ENCODE assay signal across 8 mouse cellular contexts in the genomic region with DNA sequence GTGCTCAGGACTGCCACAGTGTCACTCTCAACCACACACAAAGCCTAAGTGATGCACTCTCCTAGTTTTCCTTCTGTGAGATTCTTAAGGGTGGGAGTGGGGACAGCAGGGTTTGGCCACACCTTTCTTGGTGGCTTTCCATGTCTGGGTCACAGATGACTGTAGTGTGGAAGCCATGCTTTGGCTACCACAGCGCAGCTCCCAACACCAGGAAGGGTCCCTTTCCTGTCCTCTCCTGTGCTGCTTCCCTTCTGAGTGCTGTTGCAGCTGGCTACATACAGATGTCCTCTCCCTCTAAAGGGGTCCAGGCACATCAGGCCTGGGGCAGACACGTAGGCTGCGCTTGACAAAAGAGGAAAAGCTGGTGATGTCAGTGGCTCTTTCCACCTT. TPM values are rescaled to one million over a fixed set of nuclear protein-coding genes. Genes with fewer than 3 reads are reported as not detected.
DNase-seq lines count a peak whose midpoint lies in the region; ATAC-seq lines count a peak whose summit lies in the region.

No protein-coding gene starts in this region.

- H3K4me3 ChIP-seq in embryonic facial prominence, embryonic 15.5 days (replicated peaks): no peak overlapping the region
- no peak overlapping the region for H3K4me3 ChIP-seq in hindbrain, embryonic 10.5 days
- H3K4me3 ChIP-seq in liver, embryonic 12.5 days: no peak overlapping the region

- peaks cover 32% of the 10 kb centered on the region for H3K36me3 ChIP-seq in embryonic facial prominence, embryonic 15.5 days
- H3K36me3 ChIP-seq in hindbrain, embryonic 10.5 days: peaks cover 29% of the 10 kb centered on the region
- H3K36me3 ChIP-seq in liver, embryonic 12.5 days: 0 out of 2 replicates have a peak, but pooled peaks cover 4% of the 10 kb centered on the region

- DNase-seq in adrenal gland, postnatal 14 days: peak; percentile 44
- no peak for DNase-seq in adrenal gland, adult 8-10 months
- DNase-seq in hindbrain, embryonic 10.5 days (ENCODE audit: low spot score): no peak
- no peak for DNase-seq in cerebellum, adult 11 months
- DNase-seq in layer of hippocampus, adult 9-11 months: no peak
- DNase-seq in urinary bladder, postnatal 4 days (ENCODE audit: low spot score in 2 of 2): no peak

- no peaks in the 10 kb centered on the region for H3K27me3 ChIP-seq in embryonic facial prominence, embryonic 15.5 days
- H3K27me3 ChIP-seq in hindbrain, embryonic 10.5 days (ENCODE audit: insufficient read depth, poor library complexity, severe bottlenecking): 0 out of 2 replicates have a peak, but pooled peaks cover 6% of the 10 kb centered on the region
- H3K27me3 ChIP-seq in liver, embryonic 12.5 days (replicated peaks): no peaks in the 10 kb centered on the region

- WGBS in embryonic facial prominence, embryonic 15.5 days: 43% methylated on average over 3 of the region's 3 CpGs
- 91% methylated on average over 3 of the region's 3 CpGs for WGBS in hindbrain, embryonic 10.5 days
- WGBS in liver, embryonic 12.5 days (ENCODE audit: insufficient replicate concordance): 72% methylated on average over 3 of the region's 3 CpGs

- H3K27ac ChIP-seq in embryonic facial prominence, embryonic 15.5 days (replicated peaks): peak overlapping the region; percentile 95
- H3K27ac ChIP-seq in hindbrain, embryonic 10.5 days: peak overlapping the region; percentile 83
- H3K27ac ChIP-seq in liver, embryonic 12.5 days: peak overlapping the region; percentile 83

- H3K4me1 ChIP-seq in embryonic facial prominence, embryonic 15.5 days: peaks cover 51% of the 10 kb centered on the region
- peaks cover 65% of the 10 kb centered on the region for H3K4me1 ChIP-seq in hindbrain, embryonic 10.5 days (replicated peaks)
- peaks cover 75% of the 10 kb centered on the region for H3K4me1 ChIP-seq in liver, embryonic 12.5 days

- H3K9ac ChIP-seq in embryonic facial prominence, embryonic 15.5 days: no peak overlapping the region
- no peak overlapping the region for H3K9ac ChIP-seq in liver, embryonic 12.5 days

- ATAC-seq in embryonic facial prominence, embryonic 15.5 days (ENCODE audit: insufficient number of reproducible peaks, low FRiP score, low TSS enrichment, low read depth): 0 out of 2 replicates have a peak, but pooled peaks have one; percentile 15
- no peak for ATAC-seq in liver, embryonic 12.5 days

- no peaks in the 10 kb centered on the region for H3K9me3 ChIP-seq in embryonic facial prominence, embryonic 15.5 days (replicated peaks)
- H3K9me3 ChIP-seq in hindbrain, embryonic 10.5 days: no peaks in the 10 kb centered on the region
- no peaks in the 10 kb centered on the region for H3K9me3 ChIP-seq in liver, embryonic 12.5 days (replicated peaks)

- H3K4me2 ChIP-seq in embryonic facial prominence, embryonic 15.5 days (replicated peaks): 0 out of 2 replicates have a peak overlapping the region, but pooled peaks have one; percentile 22
- H3K4me2 ChIP-seq in liver, embryonic 12.5 days: peak overlapping the region; percentile 24

RNA-seq across cellular contexts. Expression of a gene that starts 36.6 kb away (rescaled TPM):
- total RNA-seq in adrenal gland, postnatal 14 days (2021): 21.3 and 31.3 TPM in 2 replicates
- total RNA-seq in adrenal gland, adult 8-10 months (2022): 10 to 100 TPM; 16.5 to 29.3 (median 24.4) TPM
- 28.3 and 28.9 TPM in 2 replicates for polyA plus RNA-seq in embryonic facial prominence, embryonic 15.5 days (2015; fragmentation: Nextera tagmentation; extraction: Ambion mirVana)
- 10.7 and 14.6 TPM in 2 replicates for polyA plus RNA-seq in hindbrain, embryonic 10.5 days (2016; fragmentation: Nextera tagmentation; extraction: Ambion mirVana)
- polyA plus RNA-seq in liver, embryonic 12.5 days (2016; fragmentation: Nextera tagmentation; extraction: Ambion mirVana): 7.4 and 8.6 TPM in 2 replicates

RNA-seq across cellular contexts. Expression of a gene that starts 38.0 kb away (rescaled TPM):
- 2.0 and 2.8 TPM in 2 replicates for total RNA-seq in adrenal gland, postnatal 14 days (2021)
- total RNA-seq in adrenal gland, adult 8-10 months (2022): 1 to 10 TPM; 2.6 to 4.5 (median 3.8) TPM
- polyA plus RNA-seq in embryonic facial prominence, embryonic 15.5 days (2015; fragmentation: Nextera tagmentation; extraction: Ambion mirVana): 0.14 and 0.27 TPM in 2 replicates
- polyA plus RNA-seq in hindbrain, embryonic 10.5 days (2016; fragmentation: Nextera tagmentation; extraction: Ambion mirVana): 0.20 and 0.27 TPM in 2 replicates
- polyA plus RNA-seq in liver, embryonic 12.5 days (2016; fragmentation: Nextera tagmentation; extraction: Ambion mirVana): 0.06 TPM in 2 replicates

RNA-seq across cellular contexts. Expression of a gene that starts 38.8 kb away (rescaled TPM):
- 44.8 and 46.5 TPM in 2 replicates for total RNA-seq in adrenal gland, postnatal 14 days (2021)
- 10 to 100 TPM; 46.5 to 76.6 (median 51.2) TPM for total RNA-seq in adrenal gland, adult 8-10 months (2022)
- 57.5 and 64.2 TPM in 2 replicates for polyA plus RNA-seq in embryonic facial prominence, embryonic 15.5 days (2015; fragmentation: Nextera tagmentation; extraction: Ambion mirVana)
- 61.1 and 63.3 TPM in 2 replicates for polyA plus RNA-seq in hindbrain, embryonic 10.5 days (2016; fragmentation: Nextera tagmentation; extraction: Ambion mirVana)
- 13.8 and 15.5 TPM in 2 replicates for polyA plus RNA-seq in liver, embryonic 12.5 days (2016; fragmentation: Nextera tagmentation; extraction: Ambion mirVana)

RNA-seq across cellular contexts. Expression of a gene that starts 59.0 kb away (rescaled TPM):
- 571 and 598 TPM in 2 replicates for total RNA-seq in adrenal gland, postnatal 14 days (2021)
- 100 to 1,000 TPM; 442 to 837 (median 596) TPM for total RNA-seq in adrenal gland, adult 8-10 months (2022)
- 338 and 362 TPM in 2 replicates for polyA plus RNA-seq in embryonic facial prominence, embryonic 15.5 days (2015; fragmentation: Nextera tagmentation; extraction: Ambion mirVana)
- polyA plus RNA-seq in hindbrain, embryonic 10.5 days (2016; fragmentation: Nextera tagmentation; extraction: Ambion mirVana): 283 and 284 TPM in 2 replicates
- polyA plus RNA-seq in liver, embryonic 12.5 days (2016; fragmentation: Nextera tagmentation; extraction: Ambion mirVana): 199 and 201 TPM in 2 replicates
